Mouse (Mus musculus): ENCODE results near the gene C1ra.

- TF ChIP-seq CTCF (IDR thresholded peaks at IDR 0.05; ENCODE audit: control insufficient read depth, insufficient read depth, insufficient read length) (no peak), MYOD1 (IDR thresholded peaks at IDR 0.05; ENCODE audit: control insufficient read depth, insufficient read length, low read depth) (no peak), USF1 (IDR thresholded peaks at IDR 0.05; ENCODE audit: low read depth) (no peak), MAX (IDR thresholded peaks at IDR 0.05) (no peak)
Observed at GRCm38 (mm10) chr6:124478874-124479572, 33.2 kb upstream of the C1ra start.
